Mouse (Mus musculus) thymus, adult 2 months (tissue): Measurements from ENCODE around the gene Arhgap27. TPM values are rescaled to one million over a fixed set of nuclear protein-coding genes. Genes with fewer than 3 reads are reported as not detected.

Source experiments
- DNase-seq: peaks from one replicate; pipeline ENCODE4 v3.0.0; 2021
- H3K27ac ChIP-seq: fragments of 200-500 bp; 2 replicates; pipeline ENCODE4 v1.5.1; 2012; ENCODE audit warnings: low read length, control low read depth; ENCODE audit not compliant: control insufficient read depth, insufficient read depth
- H3K27me3 ChIP-seq: fragments of 200-500 bp; 2 replicates; pipeline ENCODE4 v1.6.1; 2012; ENCODE audit warnings: mild to moderate bottlenecking, low read length, moderate library complexity, mixed read lengths; ENCODE audit not compliant: control insufficient read depth, insufficient read depth
- H3K36me3 ChIP-seq: fragments of 200-500 bp; 2 replicates; pipeline ENCODE4 v1.6.1; 2012; ENCODE audit warnings: mild to moderate bottlenecking, low read length, moderate library complexity; ENCODE audit not compliant: control insufficient read depth, insufficient read depth
- H3K4me1 ChIP-seq: fragments of 200-500 bp; replicated peaks from 2 replicates; pipeline ENCODE4 v1.6.1; 2012; ENCODE audit warnings: low read length; ENCODE audit not compliant: control insufficient read depth, insufficient read depth
- H3K4me3 ChIP-seq: fragments of 200-500 bp; 2 replicates; pipeline ENCODE4 v1.5.1; 2012; ENCODE audit warnings: mild to moderate bottlenecking, low read length, control low read depth, moderate library complexity; ENCODE audit not compliant: control insufficient read depth, insufficient read depth
- CTCF ChIP-seq: fragments of 200-500 bp; IDR thresholded peaks from 2 replicates; pipeline ENCODE4 v1.5.1; 2012; ENCODE audit warnings: mild to moderate bottlenecking, control low read depth, low read length, moderate library complexity, borderline replicate concordance; ENCODE audit not compliant: control insufficient read depth, poor library complexity, insufficient read depth; ENCODE audit errors: extremely low read depth
- POLR2A ChIP-seq: fragments of 200-500 bp; IDR thresholded peaks from 2 replicates; pipeline ENCODE4 v1.6.1; 2012; ENCODE audit warnings: mild to moderate bottlenecking, low read length, control low read depth, moderate library complexity; ENCODE audit not compliant: control insufficient read depth, poor library complexity, insufficient read depth; ENCODE audit errors: extremely low read depth
- WGBS: fragments of 180-500 bp; shearing (Covaris S2); methylation state at CpG from one replicate; pipeline ENCODE4 v1.1.7; 2018; 5-methylcytosine and 5-hydroxymethylcytosine counted together
- polyA plus RNA-seq: library from polyadenylated mRNA; depleted of rRNA; stranded (reverse); fragments of >200 nt; gene quantifications from 2 replicates; pipeline ENCODE4 v1.2.3, GENCODE M21; 2012

Arhgap27 gene
- polyA plus RNA-seq, 1 experiment: 124 TPM

GRCm38 (mm10) chr11:103333719-103334398 lies 29.6 kb downstream of the Arhgap27 start:
- WGBS: 88% methylated on average over 40 of the region's 40 CpGs
- H3K36me3 ChIP-seq: peaks cover 26% of the 10 kb centered on the region
- H3K27ac ChIP-seq: no peak overlapping the region
- H3K4me3 ChIP-seq: no peak overlapping the region
- no peaks in the 10 kb centered on the region for H3K4me1 ChIP-seq
- H3K27me3 ChIP-seq: no peaks in the 10 kb centered on the region
- TF ChIP-seq POLR2A (no peak), CTCF (0 out of 2 replicates have a peak, but pooled peaks have one; percentile 42)
- no peak for DNase-seq

DNA sequence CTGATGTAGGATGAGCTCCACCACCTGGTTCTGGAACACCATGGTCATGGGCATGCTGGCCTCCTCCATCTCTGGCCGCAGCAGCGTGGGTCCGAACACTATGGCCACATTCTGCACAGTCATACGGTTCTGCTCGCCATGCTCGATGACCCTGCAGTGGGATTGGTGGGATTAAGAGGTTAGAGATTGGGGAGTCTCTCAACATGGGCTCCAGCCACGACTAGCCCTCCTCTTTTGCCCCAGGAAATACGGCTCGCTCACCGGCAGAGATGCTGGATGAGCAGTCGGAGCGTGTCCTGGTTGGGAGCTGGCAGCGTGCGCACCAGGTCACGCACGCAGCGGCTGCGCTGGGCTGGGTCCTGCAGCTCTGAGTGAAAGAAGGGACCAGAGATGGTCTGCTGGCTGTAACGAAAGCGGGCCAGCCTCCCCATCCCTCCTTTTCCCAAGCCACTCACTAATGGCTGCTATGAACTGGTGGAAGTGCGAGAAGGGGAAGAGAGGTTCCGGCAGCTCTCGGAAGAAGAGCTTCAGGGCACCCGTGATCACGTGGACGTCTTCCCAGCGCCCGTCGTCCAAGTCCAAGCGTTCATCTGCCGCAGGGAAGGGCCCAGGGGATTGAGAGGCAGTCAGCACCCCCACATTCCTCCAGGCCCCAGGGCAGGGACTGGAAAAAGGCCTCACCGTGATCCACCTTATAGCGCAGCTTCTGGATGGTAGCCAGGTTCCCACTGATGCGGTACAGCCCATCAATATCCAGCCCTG lies 30.4 kb downstream of the Arhgap27 start:
- peaks cover 18% of the 10 kb centered on the region for H3K36me3 ChIP-seq
- H3K27ac ChIP-seq: no peak overlapping the region
- TF ChIP-seq POLR2A (no peak), CTCF (peak; percentile 8; the same call in 1 of the 2 replicates)
- no peak for DNase-seq
- 96% methylated on average over 34 of the region's 34 CpGs for WGBS
- H3K4me1 ChIP-seq: no peaks in the 10 kb centered on the region
- no peak overlapping the region for H3K4me3 ChIP-seq
- H3K27me3 ChIP-seq: no peaks in the 10 kb centered on the region

DNA sequence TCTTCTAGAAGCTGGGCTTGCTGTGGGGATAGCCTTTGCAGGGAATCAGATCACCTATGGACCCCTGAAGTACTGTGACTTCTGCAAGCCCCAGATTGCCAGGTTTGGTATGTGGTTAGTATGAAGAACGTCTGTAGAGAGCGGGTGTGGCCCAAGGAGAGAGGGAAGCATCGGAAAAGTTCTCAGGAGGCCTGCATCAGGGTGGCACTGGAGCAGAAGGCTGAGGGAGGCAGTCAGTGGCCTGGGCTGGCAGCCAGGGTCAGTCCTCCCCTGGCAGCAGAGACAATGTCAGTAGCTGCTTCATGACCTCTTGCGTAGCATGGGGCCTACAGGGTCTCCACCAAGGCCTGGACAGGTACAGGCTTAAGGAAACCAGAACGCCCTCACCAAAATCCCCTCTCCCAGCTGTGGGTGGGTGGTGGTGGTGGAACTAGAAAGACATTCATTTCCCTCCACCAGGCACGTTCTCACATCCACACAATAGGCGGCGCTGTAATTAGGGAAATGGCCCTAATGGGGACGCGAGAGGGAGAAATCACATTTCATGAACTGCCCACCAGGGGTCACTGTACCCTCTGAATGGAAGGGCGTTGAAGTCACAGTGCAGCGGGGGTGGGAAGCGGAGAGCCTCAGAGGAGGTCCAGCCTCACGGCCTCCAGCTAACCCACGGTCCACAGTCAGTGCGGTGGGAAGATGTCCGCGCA lies 31.2 kb downstream of the Arhgap27 start:
- H3K36me3 ChIP-seq: peaks cover 12% of the 10 kb centered on the region
- no peaks in the 10 kb centered on the region for H3K27me3 ChIP-seq
- H3K4me3 ChIP-seq: no peak overlapping the region
- H3K4me1 ChIP-seq: no peaks in the 10 kb centered on the region
- TF ChIP-seq POLR2A (no peak), CTCF (peak; percentile 64; the same call in 1 of the 2 replicates)
- H3K27ac ChIP-seq: no peak overlapping the region
- peak; percentile 65 for DNase-seq
- 75% methylated on average over 18 of the region's 18 CpGs for WGBS

DNA sequence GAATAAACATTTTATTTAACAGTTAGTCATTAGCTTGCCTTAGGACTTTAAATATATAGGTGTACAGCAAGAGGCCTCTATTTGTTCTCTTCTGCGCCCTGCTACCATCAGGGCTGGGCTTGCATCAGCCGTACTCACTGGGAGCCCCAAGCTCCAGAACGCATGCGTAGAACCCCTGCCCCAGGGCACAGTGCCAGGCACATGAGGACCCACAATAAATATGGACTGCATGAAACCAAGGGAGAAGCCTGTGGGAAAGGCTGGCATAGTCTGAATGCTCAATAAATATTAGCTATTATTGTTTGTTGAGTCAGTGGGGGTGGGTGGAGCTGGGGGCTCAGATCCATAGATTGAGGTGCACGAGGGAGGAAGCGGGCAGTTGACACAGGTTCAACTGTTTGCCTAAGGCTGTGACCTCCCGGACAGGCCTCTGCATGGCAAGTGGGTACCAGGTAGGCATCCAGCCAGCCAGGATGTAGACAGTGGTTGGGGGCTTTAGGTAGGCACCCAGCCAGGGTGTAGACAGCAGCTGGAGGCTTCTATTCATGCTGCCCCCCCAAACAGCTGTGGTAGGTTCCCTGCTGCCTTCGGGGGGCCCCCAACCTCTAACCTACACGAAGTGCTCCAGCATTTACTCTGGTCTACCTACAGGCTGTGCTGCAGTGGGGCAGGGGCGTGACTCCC lies 31.8 kb downstream of the Arhgap27 start:
- 96% methylated on average over 10 of the region's 10 CpGs for WGBS
- no peak for TF ChIP-seq CTCF
- no peak for TF ChIP-seq POLR2A
- Histone ChIP-seq H3K36me3 (peaks cover 10% of the 10 kb centered on the region), H3K4me3 (no peak overlapping the region), H3K27me3 (no peaks in the 10 kb centered on the region), H3K27ac (no peak overlapping the region), H3K4me1 (no peaks in the 10 kb centered on the region)
- DNase-seq: no peak

GRCm38 (mm10) chr11:103330651-103331319 lies 32.7 kb downstream of the Arhgap27 start:
- H3K4me3 ChIP-seq: no peak overlapping the region
- no peak overlapping the region for H3K27ac ChIP-seq
- H3K4me1 ChIP-seq: no peaks in the 10 kb centered on the region
- H3K36me3 ChIP-seq: peaks cover 10% of the 10 kb centered on the region
- WGBS: 89% methylated on average over 7 of the region's 7 CpGs
- no peaks in the 10 kb centered on the region for H3K27me3 ChIP-seq
- no peak for TF ChIP-seq CTCF
- no peak for DNase-seq
